In the genomic region with DNA sequence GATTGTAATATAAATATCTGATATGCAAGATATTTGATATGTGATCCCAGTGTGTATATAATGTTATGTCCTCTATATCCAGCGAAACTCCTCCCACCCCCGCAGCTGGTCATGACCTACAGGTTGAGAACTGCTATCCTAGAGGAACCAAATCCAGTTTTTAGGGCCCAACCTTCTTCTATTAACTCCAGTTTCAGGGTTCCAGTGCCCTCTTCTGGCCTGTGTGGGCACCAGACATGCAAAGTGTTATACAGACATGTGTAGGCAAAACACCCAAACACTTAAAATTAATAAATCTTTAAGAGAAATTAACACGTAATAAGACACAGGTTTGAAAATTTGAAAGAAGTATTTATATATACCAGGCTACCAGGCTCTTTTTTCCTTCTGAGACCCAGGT, we compare ENCODE assay signal across 16 mouse cellular contexts. TPM values are rescaled to one million over a fixed set of nuclear protein-coding genes. Genes with fewer than 3 reads are reported as not detected.
DNase-seq lines count a peak whose midpoint lies in the region; ATAC-seq and TF ChIP-seq lines count a peak whose summit lies in the region.
"Had no signal": no experiment of that assay in that cellular context is flagged by ENCODE, and none has a peak within 500 bp of the region (broad histone marks: within the 10 kb centered on the region; RNA-seq: fewer than 3 reads in every experiment).

No protein-coding gene starts in this region.

- no peak overlapping the region for H3K27ac ChIP-seq in left cerebral cortex, adult 2 months
- H3K27ac ChIP-seq in forebrain, embryonic 12.5 days, result no peak overlapping the region
- H3K27ac ChIP-seq: liver, embryonic 13.5 days; neural tube, embryonic 13.5 days; stomach, embryonic 15.5 days had no signal

- 95% methylated on average over 3 of the region's 3 CpGs for WGBS in forebrain, embryonic 12.5 days

- peak; percentile 24 for TF ChIP-seq CTCF in left cerebral cortex, adult 2 months (IDR thresholded peaks at IDR 0.05)

- no peaks in the 10 kb centered on the region for H3K27me3 ChIP-seq in forebrain, embryonic 12.5 days
- H3K27me3 ChIP-seq: liver, embryonic 13.5 days; neural tube, embryonic 13.5 days; stomach, embryonic 15.5 days had no signal

- H3K4me3 ChIP-seq in left cerebral cortex, adult 2 months, result no peak overlapping the region
- H3K4me3 ChIP-seq in forebrain, embryonic 12.5 days (replicated peaks), result no peak overlapping the region
- H3K4me3 ChIP-seq: liver, embryonic 13.5 days; neural tube, embryonic 13.5 days; stomach, embryonic 15.5 days had no signal

- peaks cover 21% of the 10 kb centered on the region for H3K36me3 ChIP-seq in forebrain, embryonic 12.5 days (replicated peaks)

- no peak overlapping the region for H3K9ac ChIP-seq in forebrain, embryonic 12.5 days
- H3K9ac ChIP-seq: liver, embryonic 13.5 days; neural tube, embryonic 13.5 days; stomach, embryonic 15.5 days had no signal

- H3K9me3 ChIP-seq in forebrain, embryonic 12.5 days, result no peaks in the 10 kb centered on the region
- H3K9me3 ChIP-seq: liver, embryonic 13.5 days; neural tube, embryonic 13.5 days; stomach, embryonic 15.5 days had no signal

- intact Hi-C loops in left cerebral cortex, adult 2 months (cut with DNase I), result no loop called here
- intact Hi-C loops in left cerebral cortex, postnatal 25 days (cut with DNase I), result no loop called here
- intact Hi-C loops in left cerebral cortex, postnatal 14 days (cut with DNase I), result no loop called here

- peak; percentile 28 for DNase-seq in adrenal gland, postnatal 14 days
- no peak for DNase-seq in adrenal gland, postnatal 4 days (ENCODE audit: low spot score in 2 of 2)
- no peak for DNase-seq in left cerebral cortex, adult 2 months (ENCODE audit: extremely low spot score in 1 of 2, low spot score in 2 of 2)
- DNase-seq in left cerebral cortex, postnatal 25 days (ENCODE audit: low spot score in 2 of 2), result no peak
- DNase-seq in ES-CJ7 (ENCODE audit: low read depth, low spot score), result peak; percentile 38
- DNase-seq in lung, postnatal 36 days, result peak; percentile 36
- no peak for DNase-seq in left cerebral cortex, postnatal 14 days (ENCODE audit: low spot score in 2 of 2)
- DNase-seq: cerebellum, postnatal 36 days; liver, embryonic 13.5 days; right cerebral cortex, postnatal 25 days had no signal

- no peak overlapping the region for H3K4me2 ChIP-seq in forebrain, embryonic 12.5 days
- H3K4me2 ChIP-seq: liver, embryonic 13.5 days; midbrain, embryonic 11.5 days; neural tube, embryonic 13.5 days; stomach, embryonic 15.5 days had no signal

- H3K4me1 ChIP-seq in forebrain, embryonic 12.5 days, result no peaks in the 10 kb centered on the region
- H3K4me1 ChIP-seq: neural tube, embryonic 13.5 days; stomach, embryonic 15.5 days had no signal

- no peak for ATAC-seq in forebrain, embryonic 12.5 days (ENCODE audit: low FRiP score)
- ATAC-seq: activated CD4-positive, CD25-positive, alpha-beta regulatory T cell, adult 4 months; intestine, embryonic 16.5 days had no signal

RNA-seq across cellular contexts. Expression of a gene that starts 11.6 kb away (rescaled TPM):
- total RNA-seq in adrenal gland, postnatal 14 days (2021), result 30.4 and 34.1 TPM in 2 replicates
- total RNA-seq in adrenal gland, postnatal 4 days (2021), result 10 to 100 TPM; 32.7 to 36.7 TPM
- total RNA-seq in left cerebral cortex, adult 2 months (2021), result 10 to 100 TPM; 29.3 to 35.4 TPM
- total RNA-seq in left cerebral cortex, postnatal 25 days (2021), result 10 to 100 TPM; 33.2 to 34.6 TPM
- polyA plus RNA-seq in forebrain, embryonic 12.5 days (2016; fragmentation: Nextera tagmentation; extraction: Ambion mirVana), result 30.5 and 30.7 TPM in 2 replicates
- total RNA-seq in left cerebral cortex, postnatal 14 days (2021), result 10 to 100 TPM; 45.9 to 46.1 TPM

RNA-seq across cellular contexts. Expression of a gene that starts 11.6 kb away (rescaled TPM):
- 359 and 362 TPM in 2 replicates for total RNA-seq in adrenal gland, postnatal 14 days (2021)
- total RNA-seq in adrenal gland, postnatal 4 days (2021), result 100 to 1,000 TPM; 357 to 360 TPM
- total RNA-seq in left cerebral cortex, adult 2 months (2021), result 100 to 1,000 TPM; 154 to 159 TPM
- total RNA-seq in left cerebral cortex, postnatal 25 days (2021), result 100 to 1,000 TPM; 165 to 175 TPM
- 331 and 341 TPM in 2 replicates for polyA plus RNA-seq in forebrain, embryonic 12.5 days (2016; fragmentation: Nextera tagmentation; extraction: Ambion mirVana)
- 100 to 1,000 TPM; 185 to 197 TPM for total RNA-seq in left cerebral cortex, postnatal 14 days (2021)

RNA-seq across cellular contexts. Expression of a gene that starts 20.9 kb away (rescaled TPM):
- total RNA-seq in adrenal gland, postnatal 14 days (2021), result 6.8 and 13.2 TPM in 2 replicates
- 10 to 100 TPM in 1 of 2 experiments, 1 to 10 TPM in 1; 9.5 to 10.8 TPM for total RNA-seq in adrenal gland, postnatal 4 days (2021)
- 10 to 100 TPM; 32.1 to 38.0 TPM for total RNA-seq in left cerebral cortex, adult 2 months (2021)
- 10 to 100 TPM; 31.1 to 35.0 TPM for total RNA-seq in left cerebral cortex, postnatal 25 days (2021)
- 17.7 and 22.4 TPM in 2 replicates for polyA plus RNA-seq in forebrain, embryonic 12.5 days (2016; fragmentation: Nextera tagmentation; extraction: Ambion mirVana)
- 10 to 100 TPM; 26.0 to 31.3 TPM for total RNA-seq in left cerebral cortex, postnatal 14 days (2021)

RNA-seq across cellular contexts. Expression of a gene that starts 21.1 kb away (rescaled TPM):
- 551 and 754 TPM in 2 replicates for total RNA-seq in adrenal gland, postnatal 14 days (2021)
- 100 to 1,000 TPM; 473 to 481 TPM for total RNA-seq in adrenal gland, postnatal 4 days (2021)
- total RNA-seq in left cerebral cortex, adult 2 months (2021), result 10 to 100 TPM; 90.0 to 94.1 TPM
- total RNA-seq in left cerebral cortex, postnatal 25 days (2021), result 100 to 1,000 TPM; 104 to 106 TPM
- polyA plus RNA-seq in forebrain, embryonic 12.5 days (2016; fragmentation: Nextera tagmentation; extraction: Ambion mirVana), result 574 and 659 TPM in 2 replicates
- 100 to 1,000 TPM in 1 of 2 experiments, 10 to 100 TPM in 1; 86.5 to 108 TPM for total RNA-seq in left cerebral cortex, postnatal 14 days (2021)

RNA-seq across cellular contexts. Expression of a gene that starts 27.3 kb away (rescaled TPM):
- 16.9 and 21.2 TPM in 2 replicates for total RNA-seq in adrenal gland, postnatal 14 days (2021)
- total RNA-seq in adrenal gland, postnatal 4 days (2021), result 10 to 100 TPM; 26.4 to 27.2 TPM
- total RNA-seq in left cerebral cortex, adult 2 months (2021), result 100 to 1,000 TPM; 122 to 130 TPM
- total RNA-seq in left cerebral cortex, postnatal 25 days (2021), result 100 to 1,000 TPM; 113 to 121 TPM
- 65.0 and 69.8 TPM in 2 replicates for polyA plus RNA-seq in forebrain, embryonic 12.5 days (2016; fragmentation: Nextera tagmentation; extraction: Ambion mirVana)
- 100 to 1,000 TPM; 108 to 118 TPM for total RNA-seq in left cerebral cortex, postnatal 14 days (2021)

Comparison
In these comparisons a context has a peak if more than half of its experiments do, and no peak if none do; other contexts are left out.
1. DNase-seq: peak in adrenal gland, postnatal 14 days (single experiment), ES-CJ7 (single experiment) and lung, postnatal 36 days (single experiment); none in adrenal gland, postnatal 4 days (0 of 2), left cerebral cortex, adult 2 months (0 of 2), left cerebral cortex, postnatal 25 days (0 of 2) and left cerebral cortex, postnatal 14 days (0 of 2).